Mouse (Mus musculus) bone marrow, adult 2 months (tissue): Measurements from ENCODE around the gene Fkbpl.

Experiments
- CTCF ChIP-seq: fragments of 200-500 bp; IDR thresholded peaks from 2 replicates; pipeline ENCODE4 v1.5.1; 2011; ENCODE audit warnings: low read length, control low read depth; ENCODE audit not compliant: control insufficient read depth, insufficient read depth
- POLR2A ChIP-seq: fragments of 200-500 bp; IDR thresholded peaks from 2 replicates; pipeline ENCODE4 v1.6.1; 2011; ENCODE audit warnings: low read depth, mild to moderate bottlenecking, control low read depth, low read length, borderline replicate concordance; ENCODE audit not compliant: control insufficient read depth

DNA sequence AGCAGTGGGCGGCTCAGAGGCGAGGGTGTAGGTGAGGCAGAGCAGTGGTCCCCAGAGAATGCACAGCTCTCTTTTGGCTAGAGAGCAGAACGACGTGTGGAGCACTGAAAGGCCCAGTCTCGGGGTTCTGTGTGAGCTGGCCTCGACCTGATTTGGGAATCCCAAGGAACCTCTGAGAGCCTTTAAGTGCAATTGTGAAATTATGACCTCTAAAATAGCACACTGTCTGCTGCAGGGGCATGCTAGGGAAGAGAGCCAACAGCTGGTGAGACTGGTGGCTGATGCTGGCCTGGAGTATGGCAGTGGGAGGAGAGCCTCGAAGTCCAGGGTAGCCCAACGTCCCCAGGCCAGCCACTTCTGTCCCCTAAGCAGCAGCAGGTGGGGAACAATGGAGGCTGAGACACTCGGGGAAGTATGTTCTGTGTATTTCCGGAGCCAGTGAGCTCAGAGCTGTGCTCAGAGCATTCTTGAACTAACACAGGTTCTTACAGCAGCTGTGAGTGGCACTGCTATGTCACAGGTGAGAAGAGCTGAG lies 39.2 kb downstream of the Fkbpl start:
- TF ChIP-seq CTCF (no peak), POLR2A (no peak)
